Comparison of ENCODE assay signal across 8 mouse cellular contexts in genomic region chr11:20248840-20249239, GRCm38 (mm10). TPM values are rescaled to one million over a fixed set of nuclear protein-coding genes. Genes with fewer than 3 reads are reported as not detected.
A peak's percentile ranks its signal among the peaks of the same experiment; 100 is the strongest.
DNase-seq lines count a peak whose midpoint lies in the region; ATAC-seq and TF ChIP-seq lines count a peak whose summit lies in the region.

No protein-coding gene starts in this region.

- WGBS in spleen, adult 2 months = 0% methylated on average over 20 of the region's 39 CpGs
- under 1% methylated on average over 37 of the region's 39 CpGs for WGBS in liver, embryonic 13.5 days (ENCODE audit: insufficient replicate concordance)
- under 1% methylated on average over 33 of the region's 39 CpGs for WGBS in stomach, embryonic 14.5 days

- ATAC-seq in granulocyte monocyte progenitor cell, adult 5-6 weeks (replicated peaks; ENCODE audit: poor library complexity, severe bottlenecking) = peak; percentile 14; the same call in 1 of the 2 replicates
- peak; percentile 52 for ATAC-seq in liver, embryonic 13.5 days (ENCODE audit: low read depth)
- peak; percentile 66 for ATAC-seq in stomach, embryonic 14.5 days (ENCODE audit: insufficient number of reproducible peaks, insufficient read depth, low FRiP score, low read depth)

- H3K27ac ChIP-seq in spleen, adult 2 months (ENCODE audit: insufficient read depth, low read length) = peak overlapping the region; percentile 86
- H3K27ac ChIP-seq in liver, embryonic 13.5 days = peak overlapping the region; percentile 79
- H3K27ac ChIP-seq in stomach, embryonic 14.5 days (ENCODE audit: low read length) = peak overlapping the region; percentile 85

- H3K9ac ChIP-seq in liver, embryonic 13.5 days = peak overlapping the region; percentile 93
- peak overlapping the region; percentile 94 for H3K9ac ChIP-seq in stomach, embryonic 14.5 days (replicated peaks; ENCODE audit: low read depth, low read length)

- H3K27me3 ChIP-seq in spleen, adult 2 months (ENCODE audit: control insufficient read depth, insufficient read depth, low read length) = no peaks in the 10 kb centered on the region
- H3K27me3 ChIP-seq in liver, embryonic 13.5 days = no peaks in the 10 kb centered on the region
- no peaks in the 10 kb centered on the region for H3K27me3 ChIP-seq in stomach, embryonic 14.5 days (ENCODE audit: control insufficient read depth, insufficient read depth, low read length)

- DNase-seq in embryo, embryonic 10 days (ENCODE audit: low spot score) = peak; percentile 63
- DNase-seq in embryo, embryonic 9.5 days (ENCODE audit: extremely low spot score) = no peak
- peak; percentile 12 to 41 for DNase-seq in spleen, adult 2 months (ENCODE audit: low read depth in 1 of 2, low spot score in 2 of 2)
- no peak for DNase-seq in spleen, adult 18-20 months
- DNase-seq in liver, embryonic 13.5 days = no peak
- no peak for DNase-seq in left cerebral cortex, adult 9 months (ENCODE audit: low spot score in 2 of 2)

- peak overlapping the region; percentile 99 for H3K4me2 ChIP-seq in liver, embryonic 13.5 days
- H3K4me2 ChIP-seq in stomach, embryonic 14.5 days (replicated peaks; ENCODE audit: low read depth, low read length) = peak overlapping the region; percentile 69

- no peaks in the 10 kb centered on the region for H3K9me3 ChIP-seq in liver, embryonic 13.5 days (replicated peaks)
- H3K9me3 ChIP-seq in stomach, embryonic 14.5 days (ENCODE audit: control insufficient read depth, low read depth, low read length) = no peaks in the 10 kb centered on the region

- TF ChIP-seq POLR2A in spleen, adult 2 months (IDR thresholded peaks at IDR 0.05; ENCODE audit: low read depth, low read length) = no peak

- 0 out of 2 replicates have a peak, but pooled peaks cover 3% of the 10 kb centered on the region for H3K36me3 ChIP-seq in spleen, adult 2 months (ENCODE audit: control insufficient read depth, insufficient read depth, low read length)
- H3K36me3 ChIP-seq in liver, embryonic 13.5 days = peaks cover 9% of the 10 kb centered on the region; the same call in 1 of the 2 replicates
- H3K36me3 ChIP-seq in stomach, embryonic 14.5 days (ENCODE audit: control insufficient read depth, insufficient read depth, low read length) = no peaks in the 10 kb centered on the region

- peaks cover 17% of the 10 kb centered on the region for H3K4me1 ChIP-seq in spleen, adult 2 months (ENCODE audit: control insufficient read depth, insufficient read depth, insufficient read length)
- H3K4me1 ChIP-seq in liver, embryonic 13.5 days (replicated peaks) = peaks cover 68% of the 10 kb centered on the region
- peaks cover 11% of the 10 kb centered on the region; the same call in 1 of the 2 replicates for H3K4me1 ChIP-seq in stomach, embryonic 14.5 days (ENCODE audit: control insufficient read depth, insufficient read depth, low read length)

- no peak for TF ChIP-seq CTCF in spleen, adult 2 months (IDR thresholded peaks at IDR 0.05; ENCODE audit: extremely low read depth, insufficient read depth, insufficient read length, insufficient replicate concordance)

- peak overlapping the region; percentile 96 for H3K4me3 ChIP-seq in spleen, adult 2 months (ENCODE audit: extremely low read depth, insufficient read depth, insufficient read length)
- H3K4me3 ChIP-seq in liver, embryonic 13.5 days (replicated peaks) = peak overlapping the region; percentile 88
- peak overlapping the region; percentile 85 for H3K4me3 ChIP-seq in stomach, embryonic 14.5 days (ENCODE audit: low read depth, low read length)

RNA-seq across cellular contexts. Expression of gene Cep68, which starts 0.4 kb away (rescaled TPM):
- 14.9 and 18.3 TPM in 2 replicates for polyA plus RNA-seq in spleen, adult 2 months (2012; rRNA removed)
- total RNA-seq in granulocyte monocyte progenitor cell, adult 5-6 weeks (2014; fragmentation: Nextera tagmentation) = 40.0 and 41.2 TPM in 2 replicates
- 23.3 and 23.7 TPM in 2 replicates for total RNA-seq in granulocyte monocyte progenitor cell, adult 5-6 weeks (2017)
- 6.9 and 9.2 TPM in 2 replicates for polyA plus RNA-seq in liver, embryonic 13.5 days (2015; fragmentation: Nextera tagmentation; extraction: Ambion mirVana)
- 33.6 and 34.4 TPM in 2 replicates for polyA plus RNA-seq in stomach, embryonic 14.5 days (2014; fragmentation: Nextera tagmentation; extraction: Ambion mirVana)

RNA-seq across cellular contexts. Expression of gene Rab1a, which starts 47.6 kb away (rescaled TPM):
- 21.9 and 25.1 TPM in 2 replicates for polyA plus RNA-seq in spleen, adult 2 months (2012; rRNA removed)
- total RNA-seq in granulocyte monocyte progenitor cell, adult 5-6 weeks (2014; fragmentation: Nextera tagmentation) = 104 and 142 TPM in 2 replicates
- total RNA-seq in granulocyte monocyte progenitor cell, adult 5-6 weeks (2017) = 96.9 and 106 TPM in 2 replicates
- polyA plus RNA-seq in liver, embryonic 13.5 days (2015; fragmentation: Nextera tagmentation; extraction: Ambion mirVana) = 117 and 141 TPM in 2 replicates
- polyA plus RNA-seq in stomach, embryonic 14.5 days (2014; fragmentation: Nextera tagmentation; extraction: Ambion mirVana) = 241 and 254 TPM in 2 replicates

Comparison
In these comparisons a context has a peak if more than half of its experiments do, and no peak if none do; other contexts are left out.
1. DNase-seq: peak in embryo, embryonic 10 days (single experiment) and spleen, adult 2 months (2 of 2); none in embryo, embryonic 9.5 days (single experiment), spleen, adult 18-20 months (0 of 2), liver, embryonic 13.5 days (single experiment) and left cerebral cortex, adult 9 months (0 of 2).
2. ATAC-seq: peak in every context shown above with its lines; median percentile 66 in stomach, embryonic 14.5 days; 52 in liver, embryonic 13.5 days; 14 in granulocyte monocyte progenitor cell, adult 5-6 weeks.
3. Peak in every context shown above with its lines, with median percentiles within 50 percentile points of each other: H3K27ac ChIP-seq and H3K4me3 ChIP-seq.